Mouse (Mus musculus) hematopoietic multipotent progenitor cell, adult 10-12 weeks (in vitro differentiated cells): ENCODE data around the gene Cyp21a1. TPM values are rescaled to one million over a fixed set of nuclear protein-coding genes. Genes with fewer than 3 reads are reported as not detected.

Source experiments
- polyA plus RNA-seq: library from polyadenylated mRNA; stranded (reverse); fragments of >175 nt; gene quantifications from 2 replicates; pipeline ENCODE4 v1.2.3, GENCODE M21; 2012; ENCODE audit warnings: low replicate concordance

Gene Cyp21a1
- 0.26 and 0.85 TPM in 2 replicates for polyA plus RNA-seq

DNA sequence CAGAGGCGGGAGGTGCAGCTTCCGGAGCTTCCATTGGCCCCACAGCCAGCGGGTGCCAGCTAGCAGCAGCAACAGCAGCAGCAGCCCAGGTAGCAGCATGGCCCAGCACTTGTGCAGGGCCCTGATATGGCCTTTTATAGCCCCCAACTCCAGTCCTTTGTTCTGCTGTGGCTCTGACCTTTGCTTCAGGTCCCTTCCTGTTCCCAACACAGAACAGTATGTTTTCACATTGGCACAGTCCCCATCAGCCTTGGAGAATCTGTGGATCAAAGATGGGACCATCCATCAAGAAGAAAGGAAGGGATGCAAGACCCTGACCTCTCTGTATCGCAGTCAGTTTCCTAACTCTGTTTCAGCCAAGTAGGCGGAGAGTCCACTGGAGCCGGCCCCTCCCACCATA lies at the start of gene Cyp21a1:
Cyp21a1 (minus strand) TSS at position 261 of the 400 bp plus-strand sequence.

DNA sequence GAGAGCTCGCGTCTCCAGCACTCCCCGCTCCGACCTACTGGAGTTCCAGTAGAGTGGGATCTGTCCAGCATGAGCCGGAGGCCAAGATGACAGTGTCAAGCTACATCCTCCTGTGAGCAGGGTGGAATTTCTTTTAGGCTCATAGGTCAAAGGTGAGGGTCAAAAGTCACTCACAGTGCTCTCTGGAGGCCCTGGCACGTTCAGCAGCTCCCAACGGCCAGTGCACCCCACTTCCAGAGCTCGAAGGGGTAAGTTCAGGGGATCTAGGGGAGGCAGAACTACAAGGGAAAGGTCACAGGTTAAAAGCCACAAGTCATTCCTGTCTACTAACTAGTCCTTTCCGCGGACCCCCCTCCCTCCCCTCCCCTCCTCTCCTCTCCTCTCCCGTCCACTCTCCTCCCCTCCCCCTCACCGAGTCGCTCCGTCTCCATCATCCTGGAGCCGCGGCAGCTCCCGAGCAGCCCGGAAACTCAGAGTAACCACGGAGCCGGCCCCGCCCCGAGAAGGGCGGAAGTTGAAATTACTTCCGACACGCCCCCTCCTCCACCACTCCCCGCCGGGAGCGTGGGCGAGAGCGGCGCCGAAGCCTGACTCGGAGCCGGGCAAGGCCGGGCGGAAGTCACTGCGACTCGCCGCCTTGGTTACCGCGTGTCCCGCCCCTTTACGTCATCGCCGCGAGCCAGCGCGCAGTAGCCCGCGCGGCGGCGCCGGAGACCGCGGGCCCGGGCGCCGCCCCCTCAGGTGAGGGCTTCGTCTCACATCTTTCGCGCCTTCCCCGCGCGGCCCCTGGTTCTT lies 45.6 kb upstream of the Cyp21a1 start, which contains the start of the genes Skiv2l and Nelfe:
Skiv2l (minus strand) TSS at position 489 of the 795 bp plus-strand sequence.
Nelfe (plus strand) TSS at position 670 of the 795 bp plus-strand sequence.

DNA sequence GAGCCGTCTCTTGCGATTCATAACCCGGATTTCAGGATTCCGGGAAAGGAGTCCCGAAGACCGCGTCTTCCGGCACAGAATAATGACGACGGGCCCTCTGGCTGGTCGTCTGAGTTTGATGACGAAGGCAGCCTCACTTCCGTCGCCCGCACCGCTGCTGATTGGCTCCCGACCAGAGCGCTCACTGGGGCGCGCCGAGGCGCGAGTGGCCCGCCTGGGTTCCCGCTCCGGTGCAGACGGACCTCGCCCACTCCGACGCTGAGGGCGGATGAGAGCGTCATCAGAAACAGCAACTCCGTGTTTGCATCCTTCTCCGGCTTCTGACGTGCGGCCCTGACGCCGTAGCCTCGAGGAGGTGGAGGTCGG lies 32.5 kb upstream of the Cyp21a1 start, which contains the start of the genes Stk19 and Dxo:
Stk19 (minus strand) TSS at position 90 of the 366 bp plus-strand sequence.
Dxo (plus strand) TSS at position 164 of the 366 bp plus-strand sequence.

Other genes with a start within 250 kb of the Cyp21a1 start
- gene Notch4, start 240.3 kb downstream of the Cyp21a1 start, polyA plus RNA-seq: 7.8 and 33.6 TPM in 2 replicates
- gene Gpsm3, start 214.8 kb downstream of the Cyp21a1 start, polyA plus RNA-seq: 701 and 1,475 TPM in 2 replicates
- gene Pbx2, start 213.3 kb downstream of the Cyp21a1 start, polyA plus RNA-seq: 129 and 229 TPM in 2 replicates
- gene Ager, start 206.7 kb downstream of the Cyp21a1 start, polyA plus RNA-seq: 6.8 and 13.6 TPM in 2 replicates
- 44.1 and 76.3 TPM in 2 replicates for gene Rnf5, start 200.9 kb downstream of the Cyp21a1 start, polyA plus RNA-seq
- 143 and 230 TPM in 2 replicates for gene Agpat1, start 200.3 kb downstream of the Cyp21a1 start, polyA plus RNA-seq
- gene Egfl8, start 188.6 kb downstream of the Cyp21a1 start, polyA plus RNA-seq: 1.2 and 1.3 TPM in 2 replicates
- 77.8 and 82.6 TPM in 2 replicates for gene Ppt2, start 176.1 kb downstream of the Cyp21a1 start, polyA plus RNA-seq
- gene Prrt1, start 175.0 kb downstream of the Cyp21a1 start, polyA plus RNA-seq: 13.3 and 35.6 TPM in 2 replicates
- 3.7 and 4.4 TPM in 2 replicates for gene Fkbpl, start 159.8 kb downstream of the Cyp21a1 start, polyA plus RNA-seq
- gene Atf6b, start 157.4 kb downstream of the Cyp21a1 start, polyA plus RNA-seq: 177 and 309 TPM in 2 replicates
- 0.28 and 0.68 TPM in 2 replicates for gene Tnxb, start 134.0 kb downstream of the Cyp21a1 start, polyA plus RNA-seq
- 1.6 and 2.8 TPM in 2 replicates for gene C4b, start 60.7 kb downstream of the Cyp21a1 start, polyA plus RNA-seq
- 35.1 and 41.2 TPM in 2 replicates for gene Stk19, start 32.4 kb upstream of the Cyp21a1 start, polyA plus RNA-seq
- gene Dxo, start 32.5 kb upstream of the Cyp21a1 start, polyA plus RNA-seq: 64.7 and 107 TPM in 2 replicates
- 73.9 and 94.6 TPM in 2 replicates for gene Skiv2l, start 45.6 kb upstream of the Cyp21a1 start, polyA plus RNA-seq
- 110 and 113 TPM in 2 replicates for gene Nelfe, start 45.8 kb upstream of the Cyp21a1 start, polyA plus RNA-seq
- 0.42 and 1.0 TPM in 2 replicates for gene Cfb, start 58.0 kb upstream of the Cyp21a1 start, polyA plus RNA-seq
- gene Zbtb12, start 74.9 kb upstream of the Cyp21a1 start, polyA plus RNA-seq: 12.3 and 13.4 TPM in 2 replicates
- 0.10 TPM in 1 of 2 replicates, not detected in the other for gene Gm20547, start 77.5 kb upstream of the Cyp21a1 start, polyA plus RNA-seq
- gene C2, start 93.7 kb upstream of the Cyp21a1 start, polyA plus RNA-seq: 1.6 and 6.5 TPM in 2 replicates
- gene Ehmt2, start 93.9 kb upstream of the Cyp21a1 start, polyA plus RNA-seq: 299 and 719 TPM in 2 replicates
- not detected in 2 replicates for gene Slc44a4, start 109.9 kb upstream of the Cyp21a1 start, polyA plus RNA-seq
- 46.6 and 61.8 TPM in 2 replicates for gene Neu1, start 126.7 kb upstream of the Cyp21a1 start, polyA plus RNA-seq
- gene Hspa1b, start 154.7 kb upstream of the Cyp21a1 start, polyA plus RNA-seq: 3.0 and 6.4 TPM in 2 replicates
- not detected in 2 replicates for gene Gm20481, start 165.4 kb upstream of the Cyp21a1 start, polyA plus RNA-seq
- gene Hspa1a, start 167.6 kb upstream of the Cyp21a1 start, polyA plus RNA-seq: 0.68 and 2.2 TPM in 2 replicates
- gene Hspa1l, start 168.1 kb upstream of the Cyp21a1 start, polyA plus RNA-seq: not detected in 2 replicates
- 51.7 and 75.3 TPM in 2 replicates for gene Lsm2, start 177.3 kb upstream of the Cyp21a1 start, polyA plus RNA-seq
- gene Vars, start 196.4 kb upstream of the Cyp21a1 start, polyA plus RNA-seq: 768 and 1,214 TPM in 2 replicates
- gene Vwa7, start 212.0 kb upstream of the Cyp21a1 start, polyA plus RNA-seq: 0.51 and 1.3 TPM in 2 replicates
- gene Sapcd1, start 223.5 kb upstream of the Cyp21a1 start, polyA plus RNA-seq: 93.8 and 249 TPM in 2 replicates
- gene Msh5, start 242.2 kb upstream of the Cyp21a1 start, polyA plus RNA-seq: 54.6 and 127 TPM in 2 replicates
- 161 and 172 TPM in 2 replicates for gene Clic1, start 245.4 kb upstream of the Cyp21a1 start, polyA plus RNA-seq